Mouse (Mus musculus): ENCODE measurements around the gene Zwilch. TPM values are rescaled to one million over a fixed set of nuclear protein-coding genes. Genes with fewer than 3 reads are reported as not detected.
"Not testable (repeated sequence)": the region's sequence is repeated elsewhere in the genome, so short reads cannot be mapped to it uniquely, and the experiment has no call there.

Zwilch gene
- polyA plus RNA-seq, 1 experiment from 2014 or later, result 20.4 TPM

- H3K4me1 ChIP-seq (replicated peaks), result peaks cover 4% of the 10 kb centered on the region; the same call in 1 of the 2 replicates
- no peak for ATAC-seq
- no peaks in the 10 kb centered on the region for H3K9me3 ChIP-seq
- WGBS, result 53% methylated on average over 8 of the region's 8 CpGs
- H3K9ac ChIP-seq, result no peak overlapping the region
- H3K36me3 ChIP-seq, result peaks cover 34% of the 10 kb centered on the region
- H3K4me3 ChIP-seq (replicated peaks), result peak overlapping the region; percentile 83
- peak overlapping the region; percentile 65 for H3K4me2 ChIP-seq (replicated peaks)
- H3K27ac ChIP-seq, result no peak overlapping the region
- no peaks in the 10 kb centered on the region for H3K27me3 ChIP-seq (replicated peaks)
These were observed 1.9 kb upstream of the Zwilch start for GRCm38 (mm10) chr9:64174766-64175165.

- H3K27ac ChIP-seq, result no peak overlapping the region
- no peaks in the 10 kb centered on the region for H3K27me3 ChIP-seq (replicated peaks)
- H3K9ac ChIP-seq, result peak overlapping the region; percentile 87
- H3K36me3 ChIP-seq, result peaks cover 34% of the 10 kb centered on the region
- peak overlapping the region; percentile 65 for H3K4me2 ChIP-seq (replicated peaks)
- no peak for ATAC-seq
- H3K4me1 ChIP-seq (replicated peaks), result peaks cover 3% of the 10 kb centered on the region; the same call in 1 of the 2 replicates
- peak overlapping the region; percentile 83 for H3K4me3 ChIP-seq (replicated peaks)
- H3K9me3 ChIP-seq, result no peaks in the 10 kb centered on the region
These were observed 1.4 kb upstream of the Zwilch start for GRCm38 (mm10) chr9:64174341-64174740.

GRCm38 (mm10) chr9:64173666-64174220, 839 bp upstream of the Zwilch start:
- Histone ChIP-seq H3K27me3 (replicated peaks) (no peaks in the 10 kb centered on the region), H3K4me1 (replicated peaks) (peaks cover 3% of the 10 kb centered on the region; the same call in 1 of the 2 replicates), H3K9ac (peak overlapping the region; percentile 87), H3K36me3 (peaks cover 34% of the 10 kb centered on the region), H3K9me3 (no peaks in the 10 kb centered on the region), H3K27ac (peak overlapping the region; percentile 91), H3K4me3 (replicated peaks) (peak overlapping the region; percentile 83), H3K4me2 (replicated peaks) (peak overlapping the region; percentile 65)
- no peak for ATAC-seq
- under 1% methylated on average over 16 of the region's 16 CpGs for WGBS

- Histone ChIP-seq H3K4me1 (replicated peaks) (peaks cover 3% of the 10 kb centered on the region; the same call in 1 of the 2 replicates), H3K9me3 (no peaks in the 10 kb centered on the region), H3K27me3 (replicated peaks) (no peaks in the 10 kb centered on the region), H3K36me3 (peaks cover 25% of the 10 kb centered on the region), H3K27ac (peak overlapping the region; percentile 91), H3K9ac (peak overlapping the region; percentile 87), H3K4me2 (replicated peaks) (peak overlapping the region; percentile 66), H3K4me3 (replicated peaks) (peak overlapping the region; percentile 83)
- 2% methylated on average over 18 of the region's 18 CpGs for WGBS
- ATAC-seq, result peak; percentile 70
These were observed 624 bp downstream of the Zwilch start for GRCm38 (mm10) chr9:64172145-64172815.

DNA sequence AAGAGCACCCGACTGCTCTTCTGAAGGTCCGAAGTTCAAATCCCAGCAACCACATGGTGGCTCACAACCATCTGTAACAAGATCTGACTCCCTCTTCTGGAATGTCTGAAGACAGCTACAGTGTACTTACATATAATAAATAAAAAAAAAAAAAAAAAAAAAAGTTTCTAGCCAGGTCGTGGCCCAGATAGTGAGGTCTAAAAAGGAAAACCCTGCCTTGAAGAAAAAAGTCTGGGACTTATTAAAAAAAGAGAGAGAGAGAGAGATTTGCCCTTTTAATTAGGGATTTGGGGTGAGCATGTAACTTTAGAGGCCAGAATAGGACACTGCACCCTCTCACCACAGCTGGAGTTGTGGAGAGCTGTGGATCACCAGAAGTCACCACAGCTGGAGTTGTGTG, 2.9 kb downstream of the Zwilch start:
- WGBS, result 84% methylated on average over 3 of the region's 3 CpGs

DNA sequence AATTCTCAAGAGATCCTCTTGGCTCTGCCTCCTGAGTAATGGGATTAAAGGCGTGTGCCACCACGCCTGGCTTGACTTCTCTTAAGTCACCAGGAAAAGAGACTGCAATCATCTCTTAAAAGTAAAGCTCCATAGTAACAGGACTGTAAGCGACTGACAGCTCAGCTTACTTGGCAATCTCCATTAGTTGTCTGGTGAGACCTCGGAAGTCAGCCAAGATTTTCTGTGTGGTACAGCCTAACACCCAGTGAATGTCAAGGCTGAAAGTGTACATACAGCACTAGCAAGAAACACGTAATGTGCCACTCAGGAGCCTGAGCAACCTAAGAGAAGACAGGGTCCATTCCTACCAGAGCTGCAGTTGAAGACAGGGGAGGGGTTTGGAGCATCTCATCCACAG, 12.4 kb downstream of the Zwilch start:
- Histone ChIP-seq H3K36me3 (peaks cover 12% of the 10 kb centered on the region; the same call in 1 of the 2 replicates), H3K4me3 (replicated peaks) (no peak overlapping the region), H3K27me3 (replicated peaks) (no peaks in the 10 kb centered on the region), H3K9me3 (no peaks in the 10 kb centered on the region), H3K9ac (no peak overlapping the region), H3K27ac (no peak overlapping the region), H3K4me2 (replicated peaks) (no peak overlapping the region), H3K4me1 (replicated peaks) (no peaks in the 10 kb centered on the region)
- 85% methylated on average over 5 of the region's 5 CpGs for WGBS
- no peak for ATAC-seq

More for the DNA sequence above, 2.9 kb downstream of the Zwilch start:
- not testable (repeated sequence) for H3K36me3 ChIP-seq; H3K4me3 ChIP-seq (replicated peaks); H3K9ac ChIP-seq; H3K27me3 ChIP-seq (replicated peaks); ATAC-seq; H3K9me3 ChIP-seq; H3K4me2 ChIP-seq (replicated peaks); H3K27ac ChIP-seq; H3K4me1 ChIP-seq (replicated peaks)

DNA sequence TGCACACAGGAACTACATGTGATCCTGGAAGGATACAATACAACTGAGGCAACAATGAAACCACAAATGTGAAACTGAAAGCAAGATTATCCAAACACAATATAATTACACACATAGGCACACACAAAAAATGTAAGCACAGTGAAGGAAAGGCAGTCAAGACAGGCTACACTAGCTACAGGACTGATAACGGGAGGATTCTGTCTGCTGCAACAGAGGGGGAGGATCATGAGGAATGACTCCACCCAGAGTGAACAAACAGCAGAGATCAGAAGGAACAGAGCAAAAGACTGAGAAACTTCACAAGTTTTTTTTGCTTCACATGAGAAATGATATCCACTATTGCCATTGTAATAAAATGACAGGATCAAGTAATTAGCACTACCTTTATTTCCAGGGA, 16.3 kb downstream of the Zwilch start:
- WGBS, result 91% methylated on average over 1 of the region's 1 CpGs
- Histone ChIP-seq H3K27ac (no peak overlapping the region), H3K4me2 (replicated peaks) (no peak overlapping the region), H3K9ac (no peak overlapping the region), H3K27me3 (replicated peaks) (no peaks in the 10 kb centered on the region), H3K4me3 (replicated peaks) (no peak overlapping the region), H3K9me3 (no peaks in the 10 kb centered on the region), H3K36me3 (peaks cover 24% of the 10 kb centered on the region; the same call in 1 of the 2 replicates), H3K4me1 (replicated peaks) (no peaks in the 10 kb centered on the region)
- ATAC-seq, result no peak

DNA sequence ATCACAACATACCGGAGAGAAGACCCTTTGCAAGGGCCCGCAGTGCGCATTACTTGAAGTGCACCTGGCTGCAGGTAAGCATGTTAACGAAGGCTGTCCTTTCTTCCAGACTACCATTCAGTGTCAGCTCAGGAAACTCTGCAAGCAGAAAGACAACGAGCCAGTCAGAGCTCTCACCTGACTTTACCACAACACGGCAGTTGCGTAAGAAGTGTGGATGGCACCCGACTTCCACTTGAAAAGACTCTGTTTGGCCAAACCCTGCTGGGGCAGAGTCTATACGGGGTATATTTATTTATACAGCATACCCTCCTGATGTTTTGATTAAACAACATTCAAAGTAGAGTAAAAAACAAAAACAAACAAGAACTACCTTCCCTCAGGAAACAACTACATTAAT, 33.0 kb downstream of the Zwilch start:
- WGBS, result 87% methylated on average over 9 of the region's 9 CpGs
- Histone ChIP-seq H3K27ac (no peak overlapping the region), H3K36me3 (peaks cover 4% of the 10 kb centered on the region; the same call in 1 of the 2 replicates), H3K4me3 (replicated peaks) (no peak overlapping the region), H3K9me3 (no peaks in the 10 kb centered on the region), H3K4me1 (replicated peaks) (no peaks in the 10 kb centered on the region), H3K27me3 (replicated peaks) (no peaks in the 10 kb centered on the region), H3K9ac (no peak overlapping the region), H3K4me2 (replicated peaks) (no peak overlapping the region)
- ATAC-seq, result no peak

- H3K9ac ChIP-seq; ATAC-seq; H3K4me2 ChIP-seq (replicated peaks); H3K36me3 ChIP-seq; H3K4me3 ChIP-seq (replicated peaks); H3K4me1 ChIP-seq (replicated peaks); H3K27ac ChIP-seq; H3K27me3 ChIP-seq (replicated peaks); H3K9me3 ChIP-seq: not testable (repeated sequence)
- WGBS, result 4% methylated on average over 6 of the region's 6 CpGs
These were observed 34.0 kb downstream of the Zwilch start for GRCm38 (mm10) chr9:64138896-64139295.

- WGBS, result 72% methylated on average over 6 of the region's 6 CpGs
- ATAC-seq, result peak; percentile 71
These were observed 41.3 kb downstream of the Zwilch start for GRCm38 (mm10) chr9:64131623-64132022.

DNA sequence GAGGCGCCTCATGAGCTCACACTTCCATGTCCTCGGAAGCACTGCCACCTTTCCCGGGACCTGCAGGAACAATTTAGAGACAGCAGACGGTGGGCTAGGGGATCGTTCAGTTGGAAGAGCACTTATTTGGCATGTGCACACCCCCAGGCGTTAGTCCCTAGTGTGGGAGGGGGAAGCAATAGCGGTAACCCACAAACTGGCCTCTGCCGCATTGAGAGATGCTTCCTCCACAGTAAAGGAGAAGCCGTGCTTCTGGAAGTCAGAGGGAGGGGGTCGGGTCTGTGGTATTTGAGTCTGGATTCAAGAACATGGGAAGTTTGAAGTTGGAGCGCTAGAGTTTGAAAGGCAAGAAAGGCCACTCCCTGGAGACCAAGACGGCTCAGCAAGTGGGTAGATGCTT, 46.8 kb downstream of the Zwilch start:
- Histone ChIP-seq H3K27ac (no peak overlapping the region), H3K9ac (no peak overlapping the region), H3K4me3 (replicated peaks) (no peak overlapping the region), H3K36me3 (no peaks in the 10 kb centered on the region), H3K9me3 (no peaks in the 10 kb centered on the region), H3K27me3 (replicated peaks) (no peaks in the 10 kb centered on the region), H3K4me1 (replicated peaks) (no peaks in the 10 kb centered on the region), H3K4me2 (replicated peaks) (no peak overlapping the region)
- no peak for ATAC-seq
- 60% methylated on average over 12 of the region's 12 CpGs for WGBS

More at GRCm38 (mm10) chr9:64131623-64132022, 41.3 kb downstream of the Zwilch start:
- H3K27me3 ChIP-seq (replicated peaks), result no peaks in the 10 kb centered on the region
- H3K9me3 ChIP-seq, result no peaks in the 10 kb centered on the region
- H3K4me1 ChIP-seq (replicated peaks), result no peaks in the 10 kb centered on the region
- no peak overlapping the region for H3K4me2 ChIP-seq (replicated peaks)
- H3K4me3 ChIP-seq (replicated peaks), result no peak overlapping the region
- H3K9ac ChIP-seq, result no peak overlapping the region
- 0 out of 2 replicates have a peak, but pooled peaks cover 4% of the 10 kb centered on the region for H3K36me3 ChIP-seq
- no peak overlapping the region for H3K27ac ChIP-seq

GRCm38 (mm10) chr9:64125307-64125706, 47.6 kb downstream of the Zwilch start:
- H3K27ac ChIP-seq, result no peak overlapping the region
- no peak overlapping the region for H3K4me3 ChIP-seq (replicated peaks)
- H3K9ac ChIP-seq, result no peak overlapping the region
- peak; percentile 14; the same call in 1 of the 2 replicates for ATAC-seq
- no peaks in the 10 kb centered on the region for H3K27me3 ChIP-seq (replicated peaks)
- no peaks in the 10 kb centered on the region for H3K36me3 ChIP-seq
- WGBS, result 68% methylated on average over 3 of the region's 3 CpGs
- H3K4me2 ChIP-seq (replicated peaks), result no peak overlapping the region
- H3K9me3 ChIP-seq, result no peaks in the 10 kb centered on the region
- H3K4me1 ChIP-seq (replicated peaks), result no peaks in the 10 kb centered on the region; the same call in 1 of the 2 replicates

- H3K9me3 ChIP-seq; H3K4me1 ChIP-seq (replicated peaks); H3K9ac ChIP-seq; H3K4me3 ChIP-seq (replicated peaks); H3K27ac ChIP-seq; H3K4me2 ChIP-seq (replicated peaks); H3K36me3 ChIP-seq; H3K27me3 ChIP-seq (replicated peaks): not testable (repeated sequence)
- peak; percentile 56 for ATAC-seq
- WGBS, result 66% methylated on average over 3 of the region's 3 CpGs
These were observed 48.1 kb downstream of the Zwilch start for GRCm38 (mm10) chr9:64124846-64125245.

Measured in intestine, embryonic 15.5 days (tissue).